Mouse (Mus musculus): ENCODE results near the gene Tead1. TPM values are rescaled to one million over a fixed set of nuclear protein-coding genes. Genes with fewer than 3 reads are reported as not detected.
A peak's percentile ranks its signal among the peaks of the same experiment; 100 is the strongest.

The Tead1 gene
- polyA plus RNA-seq, 1 experiment from 2014 or later: 6.0 TPM

DNA sequence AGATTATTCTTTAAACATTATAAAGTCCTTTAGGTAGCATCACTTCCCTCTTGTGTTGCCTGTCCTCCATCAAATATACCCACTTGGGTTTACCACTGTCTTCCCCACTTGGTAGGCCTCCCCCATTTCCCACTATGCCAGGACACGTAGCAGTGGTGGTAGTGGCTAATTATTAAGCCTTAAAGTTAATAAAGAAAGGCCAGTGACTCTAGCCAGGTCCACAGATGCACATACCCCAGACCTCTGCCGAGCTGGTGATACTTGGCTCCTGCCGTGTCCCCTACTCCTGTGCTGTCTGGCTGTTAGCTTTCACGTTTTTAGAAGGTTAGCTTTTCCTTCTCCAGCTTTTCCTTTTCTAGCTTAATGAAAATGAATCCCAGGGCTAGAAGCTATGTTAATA lies 152.3 kb downstream of the Tead1 start:
- WGBS: 82% methylated on average over 4 of the region's 4 CpGs
- Histone ChIP-seq H3K27me3 (replicated peaks; ENCODE audit: control insufficient read depth, insufficient read depth, low read length) (no peaks in the 10 kb centered on the region), H3K4me1 (ENCODE audit: control insufficient read depth, insufficient read depth, low read length) (peaks cover 20% of the 10 kb centered on the region)

DNA sequence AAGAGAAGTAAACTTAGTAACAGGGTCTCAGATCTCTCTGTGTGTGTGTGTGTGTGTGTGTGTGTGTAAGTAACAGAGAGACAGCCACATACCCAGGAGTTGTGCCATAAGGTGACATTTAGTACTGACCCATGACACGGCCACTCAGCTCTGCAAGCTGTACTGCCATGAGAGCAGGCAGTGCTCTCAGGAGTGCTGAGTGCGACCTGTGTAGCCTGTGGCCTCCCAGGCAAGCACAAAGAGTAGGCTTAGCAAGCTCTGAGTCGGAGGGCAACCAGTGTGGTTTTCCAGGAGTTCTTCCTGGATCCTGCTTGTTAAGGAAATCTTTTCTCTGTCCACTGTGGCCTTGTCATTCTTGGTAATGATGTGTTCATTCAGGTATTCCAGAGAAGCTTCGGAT lies 154.0 kb downstream of the Tead1 start:
- Histone ChIP-seq H3K27me3 (replicated peaks; ENCODE audit: control insufficient read depth, insufficient read depth, low read length) (no peaks in the 10 kb centered on the region), H3K27ac (ENCODE audit: low read depth, low read length) (no peak overlapping the region), H3K4me1 (ENCODE audit: control insufficient read depth, insufficient read depth, low read length) (peaks cover 6% of the 10 kb centered on the region), H3K9ac (ENCODE audit: low read length) (no peak overlapping the region), H3K4me3 (ENCODE audit: low read depth, low read length) (no peak overlapping the region), H3K36me3 (ENCODE audit: control insufficient read depth, insufficient read depth, low read length) (no peaks in the 10 kb centered on the region), H3K9me3 (replicated peaks; ENCODE audit: control insufficient read depth, low read length) (peaks cover 3% of the 10 kb centered on the region; the same call in 1 of the 2 replicates), H3K4me2 (ENCODE audit: low read length) (no peak overlapping the region)
- 75% methylated on average over 4 of the region's 4 CpGs for WGBS
- DNase-seq (ENCODE audit: low spot score) (no peak), ATAC-seq (no peak)

More for the DNA sequence above, 152.3 kb downstream of the Tead1 start:
- no peak for DNase-seq (ENCODE audit: low spot score)
- Histone ChIP-seq H3K4me2 (ENCODE audit: low read length) (no peak overlapping the region), H3K9me3 (replicated peaks; ENCODE audit: control insufficient read depth, low read length) (no peaks in the 10 kb centered on the region), H3K4me3 (ENCODE audit: low read depth, low read length) (no peak overlapping the region), H3K36me3 (ENCODE audit: control insufficient read depth, insufficient read depth, low read length) (no peaks in the 10 kb centered on the region), H3K9ac (ENCODE audit: low read length) (no peak overlapping the region), H3K27ac (ENCODE audit: low read depth, low read length) (peak overlapping the region; percentile 17; the same call in 1 of the 2 replicates)
- ATAC-seq: no peak

- H3K9me3 ChIP-seq (replicated peaks; ENCODE audit: control insufficient read depth, low read length): peaks cover 3% of the 10 kb centered on the region; the same call in 1 of the 2 replicates
- peaks cover 21% of the 10 kb centered on the region for H3K4me1 ChIP-seq (ENCODE audit: control insufficient read depth, insufficient read depth, low read length)
- H3K36me3 ChIP-seq (ENCODE audit: control insufficient read depth, insufficient read depth, low read length): no peaks in the 10 kb centered on the region
- no peaks in the 10 kb centered on the region for H3K27me3 ChIP-seq (replicated peaks; ENCODE audit: control insufficient read depth, insufficient read depth, low read length)
- H3K9ac ChIP-seq (ENCODE audit: low read length): no peak overlapping the region
- ATAC-seq (peak; percentile 38; the same call in 1 of the 2 replicates), DNase-seq (ENCODE audit: low spot score) (peak; percentile 52)
- H3K4me3 ChIP-seq (ENCODE audit: low read depth, low read length): no peak overlapping the region
- WGBS: 51% methylated on average over 9 of the region's 9 CpGs
- H3K4me2 ChIP-seq (ENCODE audit: low read length): no peak overlapping the region
- H3K27ac ChIP-seq (ENCODE audit: low read depth, low read length): peak overlapping the region; percentile 15; the same call in 1 of the 2 replicates
Measured at GRCm38 (mm10) chr7:112836076-112836475, 157.0 kb downstream of the Tead1 start.

- no peak overlapping the region for H3K4me3 ChIP-seq (ENCODE audit: low read depth, low read length)
- DNase-seq (ENCODE audit: low spot score) (no peak), ATAC-seq (no peak)
- no peak overlapping the region for H3K4me2 ChIP-seq (ENCODE audit: low read length)
- H3K27ac ChIP-seq (ENCODE audit: low read depth, low read length): no peak overlapping the region
- WGBS: 82% methylated on average over 6 of the region's 6 CpGs
- H3K9ac ChIP-seq (ENCODE audit: low read length): no peak overlapping the region
- peaks cover 29% of the 10 kb centered on the region for H3K4me1 ChIP-seq (ENCODE audit: control insufficient read depth, insufficient read depth, low read length)
- no peaks in the 10 kb centered on the region for H3K27me3 ChIP-seq (replicated peaks; ENCODE audit: control insufficient read depth, insufficient read depth, low read length)
- H3K36me3 ChIP-seq (ENCODE audit: control insufficient read depth, insufficient read depth, low read length): no peaks in the 10 kb centered on the region
- H3K9me3 ChIP-seq (replicated peaks; ENCODE audit: control insufficient read depth, low read length): peaks cover 3% of the 10 kb centered on the region; the same call in 1 of the 2 replicates
Measured at GRCm38 (mm10) chr7:112838131-112838530, 159.0 kb downstream of the Tead1 start.

DNA sequence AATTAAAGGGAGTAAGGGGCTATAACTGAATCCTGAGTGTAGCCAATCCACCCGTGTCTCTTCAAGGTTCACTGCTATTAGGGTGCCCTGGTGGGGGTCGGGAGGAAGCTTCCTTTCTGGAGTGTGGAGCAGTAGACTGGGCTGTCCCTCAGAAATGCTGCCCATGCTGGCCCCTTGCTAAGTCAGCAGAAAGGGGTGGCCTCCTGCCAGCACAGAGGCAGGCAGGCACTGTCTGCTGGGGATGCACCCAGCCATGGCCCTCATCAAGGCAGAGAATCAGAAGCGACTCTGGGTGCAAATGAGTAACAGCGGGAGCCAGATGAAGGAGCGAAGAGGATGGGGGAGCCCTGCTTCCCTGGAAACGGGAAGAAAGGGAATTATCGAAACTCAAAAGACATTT lies 161.2 kb downstream of the Tead1 start:
- H3K36me3 ChIP-seq (ENCODE audit: control insufficient read depth, insufficient read depth, low read length): no peaks in the 10 kb centered on the region
- no peaks in the 10 kb centered on the region for H3K27me3 ChIP-seq (replicated peaks; ENCODE audit: control insufficient read depth, insufficient read depth, low read length)
- peak overlapping the region; percentile 79 for H3K27ac ChIP-seq (ENCODE audit: low read depth, low read length)
- H3K4me1 ChIP-seq (ENCODE audit: control insufficient read depth, insufficient read depth, low read length): peaks cover 32% of the 10 kb centered on the region
- WGBS: 8% methylated on average over 7 of the region's 7 CpGs
- H3K9me3 ChIP-seq (replicated peaks; ENCODE audit: control insufficient read depth, low read length): peaks cover 3% of the 10 kb centered on the region; the same call in 1 of the 2 replicates
- ATAC-seq (no peak), DNase-seq (ENCODE audit: low spot score) (peak; percentile 60)
- no peak overlapping the region for H3K4me3 ChIP-seq (ENCODE audit: low read depth, low read length)
- peak overlapping the region; percentile 18; the same call in 1 of the 2 replicates for H3K9ac ChIP-seq (ENCODE audit: low read length)
- peak overlapping the region; percentile 45; the same call in 1 of the 2 replicates for H3K4me2 ChIP-seq (ENCODE audit: low read length)

GRCm38 (mm10) chr7:112840890-112841289 lies 161.8 kb downstream of the Tead1 start:
- peaks cover 29% of the 10 kb centered on the region for H3K4me1 ChIP-seq (ENCODE audit: control insufficient read depth, insufficient read depth, low read length)
- peak; percentile 82 for DNase-seq (ENCODE audit: low spot score)
- no peaks in the 10 kb centered on the region for H3K27me3 ChIP-seq (replicated peaks; ENCODE audit: control insufficient read depth, insufficient read depth, low read length)
- H3K9me3 ChIP-seq (replicated peaks; ENCODE audit: control insufficient read depth, low read length): peaks cover 3% of the 10 kb centered on the region; the same call in 1 of the 2 replicates
- no peak overlapping the region for H3K4me3 ChIP-seq (ENCODE audit: low read depth, low read length)
- no peaks in the 10 kb centered on the region for H3K36me3 ChIP-seq (ENCODE audit: control insufficient read depth, insufficient read depth, low read length)
- H3K4me2 ChIP-seq (ENCODE audit: low read length): peak overlapping the region; percentile 45
- WGBS: 6% methylated on average over 8 of the region's 8 CpGs
- H3K27ac ChIP-seq (ENCODE audit: low read depth, low read length): peak overlapping the region; percentile 79
- H3K9ac ChIP-seq (ENCODE audit: low read length): peak overlapping the region; percentile 18
- ATAC-seq: peak; percentile 59

GRCm38 (mm10) chr7:112841484-112841883 lies 162.4 kb downstream of the Tead1 start:
- Histone ChIP-seq H3K9me3 (replicated peaks; ENCODE audit: control insufficient read depth, low read length) (peaks cover 3% of the 10 kb centered on the region; the same call in 1 of the 2 replicates), H3K27ac (ENCODE audit: low read depth, low read length) (peak overlapping the region; percentile 79), H3K9ac (ENCODE audit: low read length) (no peak overlapping the region), H3K4me2 (ENCODE audit: low read length) (peak overlapping the region; percentile 45), H3K36me3 (ENCODE audit: control insufficient read depth, insufficient read depth, low read length) (no peaks in the 10 kb centered on the region), H3K4me3 (ENCODE audit: low read depth, low read length) (peak overlapping the region; percentile 13; the same call in 1 of the 2 replicates), H3K27me3 (replicated peaks; ENCODE audit: control insufficient read depth, insufficient read depth, low read length) (no peaks in the 10 kb centered on the region), H3K4me1 (ENCODE audit: control insufficient read depth, insufficient read depth, low read length) (peaks cover 29% of the 10 kb centered on the region)
- WGBS: 4% methylated on average over 8 of the region's 8 CpGs
- peak; percentile 59 for ATAC-seq
- DNase-seq (ENCODE audit: low spot score): peak; percentile 49

DNA sequence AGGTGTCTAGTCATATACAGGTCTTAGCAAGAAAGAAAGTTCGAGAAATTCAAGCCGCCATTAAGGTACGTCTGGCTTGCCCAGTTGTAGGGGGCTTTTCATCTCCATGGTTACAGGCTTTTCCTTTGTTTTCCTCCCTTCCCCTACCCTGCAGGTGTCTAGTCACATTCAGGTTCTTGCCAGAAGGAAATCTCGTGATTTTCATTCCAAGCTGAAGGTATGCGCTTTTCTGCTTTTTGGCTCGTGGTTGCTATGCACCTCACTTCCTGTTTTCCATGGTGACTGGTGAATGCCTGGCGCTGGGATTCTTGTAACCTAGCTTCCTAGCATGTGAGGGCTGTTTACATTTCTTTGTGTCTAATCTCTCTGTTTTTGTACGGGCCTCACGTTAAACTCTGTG lies 162.8 kb downstream of the Tead1 start:
- 1% methylated on average over 9 of the region's 9 CpGs for WGBS
- peak; percentile 75 for ATAC-seq
- peak overlapping the region; percentile 79 for H3K27ac ChIP-seq (ENCODE audit: low read depth, low read length)

DNA sequence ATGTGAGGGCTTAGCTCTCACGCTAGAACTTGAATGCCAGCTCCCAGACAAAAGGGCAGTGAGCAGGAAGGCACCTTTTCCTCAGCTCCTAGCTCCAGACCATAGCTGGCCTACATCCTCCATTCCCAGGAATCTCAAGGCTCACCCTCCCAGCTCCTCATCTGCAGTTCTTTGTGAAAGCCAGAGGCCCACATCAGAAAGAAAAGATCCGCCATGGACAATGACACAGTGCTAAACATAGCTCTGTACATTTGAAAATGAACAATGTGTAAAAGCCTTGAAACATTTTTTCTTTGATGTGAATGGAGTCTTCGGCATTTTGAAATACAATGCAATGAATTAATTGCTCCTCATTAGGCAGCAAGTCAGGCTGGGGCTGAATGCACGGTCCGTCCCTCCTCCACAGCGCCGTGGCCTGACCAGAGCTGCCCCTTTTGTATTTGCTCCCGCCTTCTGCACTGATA lies 172.2 kb downstream of the Tead1 start:
- Histone ChIP-seq H3K4me1 (ENCODE audit: control insufficient read depth, insufficient read depth, low read length) (peaks cover 34% of the 10 kb centered on the region), H3K9ac (ENCODE audit: low read length) (peak overlapping the region; percentile 0; the same call in 1 of the 2 replicates), H3K4me3 (ENCODE audit: low read depth, low read length) (no peak overlapping the region), H3K4me2 (ENCODE audit: low read length) (no peak overlapping the region), H3K27ac (ENCODE audit: low read depth, low read length) (peak overlapping the region; percentile 58; the same call in 1 of the 2 replicates), H3K36me3 (ENCODE audit: control insufficient read depth, insufficient read depth, low read length) (no peaks in the 10 kb centered on the region; the same call in 1 of the 2 replicates), H3K9me3 (replicated peaks; ENCODE audit: control insufficient read depth, low read length) (no peaks in the 10 kb centered on the region), H3K27me3 (replicated peaks; ENCODE audit: control insufficient read depth, insufficient read depth, low read length) (no peaks in the 10 kb centered on the region)
- WGBS: 6% methylated on average over 8 of the region's 8 CpGs
- DNase-seq (ENCODE audit: low spot score) (peak; percentile 45), ATAC-seq (peak; percentile 56)

More for the DNA sequence above, 162.8 kb downstream of the Tead1 start:
- Histone ChIP-seq H3K4me1 (ENCODE audit: control insufficient read depth, insufficient read depth, low read length) (peaks cover 29% of the 10 kb centered on the region), H3K4me2 (ENCODE audit: low read length) (peak overlapping the region; percentile 45), H3K9me3 (replicated peaks; ENCODE audit: control insufficient read depth, low read length) (peaks cover 3% of the 10 kb centered on the region; the same call in 1 of the 2 replicates), H3K9ac (ENCODE audit: low read length) (0 out of 2 replicates have a peak overlapping the region, but pooled peaks have one; percentile 29), H3K4me3 (ENCODE audit: low read depth, low read length) (peak overlapping the region; percentile 13; the same call in 1 of the 2 replicates), H3K36me3 (ENCODE audit: control insufficient read depth, insufficient read depth, low read length) (no peaks in the 10 kb centered on the region; the same call in 1 of the 2 replicates), H3K27me3 (replicated peaks; ENCODE audit: control insufficient read depth, insufficient read depth, low read length) (no peaks in the 10 kb centered on the region)
- DNase-seq (ENCODE audit: low spot score): peak; percentile 91

Measured in forebrain, embryonic 14.5 days (tissue).